12 mouse cellular contexts compared by ENCODE assay signal in the genomic region with DNA sequence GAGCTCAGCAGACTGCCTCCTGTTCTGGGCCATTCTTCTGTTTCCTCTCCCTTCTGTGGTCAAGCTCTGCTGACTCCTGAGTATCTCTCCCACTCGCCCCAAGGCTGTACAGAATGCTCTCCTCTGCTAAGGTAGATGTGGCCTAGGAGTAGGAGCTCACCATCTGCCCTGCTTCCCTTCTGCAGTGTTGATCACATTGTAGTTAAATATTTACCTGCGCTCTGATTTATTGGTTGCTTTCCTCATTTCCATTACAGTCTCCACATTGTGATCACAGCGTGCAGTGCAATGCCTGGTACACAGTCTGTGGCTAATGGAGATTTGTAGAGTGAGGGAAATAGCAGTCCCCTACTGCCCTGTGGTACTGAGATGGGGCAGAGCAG.
DNase-seq lines count a peak whose midpoint lies in the region; ATAC-seq and TF ChIP-seq lines count a peak whose summit lies in the region.
"Had no signal": no experiment of that assay in that cellular context is flagged by ENCODE, and none has a peak within 500 bp of the region (broad histone marks: within the 10 kb centered on the region; RNA-seq: fewer than 3 reads in every experiment).

No protein-coding gene starts in this region.

- CTCF ChIA-PET in Patski (lab: Charles Lee), result interaction anchor here (0.8 to 1.3 kb wide), 3 partner anchors 13 to 137 kb away, joined by 3 to 4 read pairs (median 4); no protein-coding TSS in a partner anchor

- no peak overlapping the region for H3K4me2 ChIP-seq in embryonic facial prominence, embryonic 11.5 days (ENCODE audit: low read depth, low read length)
- H3K4me2 ChIP-seq in intestine, embryonic 16.5 days (ENCODE audit: low read depth, low read length), result peak overlapping the region; percentile 43

- WGBS in embryonic facial prominence, embryonic 11.5 days, result 67% methylated on average over 3 of the region's 3 CpGs
- WGBS in intestine, embryonic 16.5 days, result 42% methylated on average over 3 of the region's 3 CpGs
- WGBS in large intestine, adult 2 months, result 22% methylated on average over 3 of the region's 3 CpGs

- no peak overlapping the region for H3K4me3 ChIP-seq in embryonic facial prominence, embryonic 11.5 days (ENCODE audit: low read depth, low read length)
- peak overlapping the region; percentile 35 for H3K4me3 ChIP-seq in intestine, embryonic 16.5 days (ENCODE audit: low read length)

- H3K36me3 ChIP-seq in embryonic facial prominence, embryonic 11.5 days (replicated peaks; ENCODE audit: control insufficient read depth, insufficient read depth, low read depth, low read length), result no peaks in the 10 kb centered on the region
- no peaks in the 10 kb centered on the region for H3K36me3 ChIP-seq in intestine, embryonic 16.5 days (ENCODE audit: control insufficient read depth, insufficient read depth, low read length)
- H3K36me3 ChIP-seq: G1E had no signal

- no peaks in the 10 kb centered on the region for H3K27me3 ChIP-seq in Patski
- H3K27me3 ChIP-seq in embryonic facial prominence, embryonic 11.5 days (ENCODE audit: control insufficient read depth, insufficient read depth, low read length), result no peaks in the 10 kb centered on the region
- H3K27me3 ChIP-seq in intestine, embryonic 16.5 days (replicated peaks; ENCODE audit: control insufficient read depth, insufficient read depth, low read length), result no peaks in the 10 kb centered on the region

- TF ChIP-seq CTCF in Patski (IDR thresholded peaks at IDR 0.05), result no peak

- peak; percentile 87 for ATAC-seq in Patski
- 0 out of 2 replicates have a peak, but pooled peaks have one; percentile 23 for ATAC-seq in embryonic facial prominence, embryonic 11.5 days (replicated peaks; ENCODE audit: insufficient number of reproducible peaks, low FRiP score, low TSS enrichment, low read depth)
- peak; percentile 84 for ATAC-seq in intestine, embryonic 16.5 days

- no peak overlapping the region; the same call in 1 of the 2 replicates for H3K9ac ChIP-seq in embryonic facial prominence, embryonic 11.5 days (replicated peaks; ENCODE audit: low read length)
- H3K9ac ChIP-seq in intestine, embryonic 16.5 days (ENCODE audit: low read depth, low read length), result peak overlapping the region; percentile 60

- in situ Hi-C loops in Patski (cut with MboI; ENCODE audit: low pct_unique_long_range_greater_than_20kb), result loop anchor here (10.0 kb wide), 1 partner anchor 474 kb away; no protein-coding TSS in a partner anchor

- H3K9me3 ChIP-seq in embryonic facial prominence, embryonic 11.5 days (replicated peaks; ENCODE audit: control insufficient read depth, low read length), result no peaks in the 10 kb centered on the region
- no peaks in the 10 kb centered on the region for H3K9me3 ChIP-seq in intestine, embryonic 16.5 days (ENCODE audit: control insufficient read depth, low read length)

- DNase-seq in Patski (ENCODE audit: low read depth, low spot score), result peak; percentile 92
- no peak for DNase-seq in embryonic facial prominence, embryonic 11.5 days (ENCODE audit: low spot score)
- peak; percentile 57 for DNase-seq in large intestine, adult 2 months (ENCODE audit: low read depth, low spot score)
- DNase-seq in frontal cortex, postnatal 25 days (ENCODE audit: low spot score in 2 of 2), result no peak
- no peak for DNase-seq in gastrocnemius, adult 8-10 months (ENCODE audit: low spot score in 2 of 2)
- no peak for DNase-seq in cerebellum, adult 9-10 months
- DNase-seq: adrenal gland, adult 8-10 months; cerebellum, adult 11 months; gastrocnemius, postnatal 10 days; heart, postnatal 14 days had no signal

- POLR2A ChIA-PET in Patski (lab: Charles Lee), result interaction anchor here (0.6 kb wide), 1 partner anchor 48 kb away, joined by 3 read pairs; no protein-coding TSS in a partner anchor

- H3K4me1 ChIP-seq in embryonic facial prominence, embryonic 11.5 days (ENCODE audit: control insufficient read depth, insufficient read depth, low read length), result no peaks in the 10 kb centered on the region; the same call in 1 of the 2 replicates
- peaks cover 28% of the 10 kb centered on the region for H3K4me1 ChIP-seq in intestine, embryonic 16.5 days (ENCODE audit: control insufficient read depth, insufficient read depth, low read length)

- H3K27ac ChIP-seq in embryonic facial prominence, embryonic 11.5 days (replicated peaks; ENCODE audit: low read depth, low read length), result no peak overlapping the region
- peak overlapping the region; percentile 76 for H3K27ac ChIP-seq in intestine, embryonic 16.5 days (ENCODE audit: low read length)

Comparison
In these comparisons a context has a peak if more than half of its experiments do, and no peak if none do; other contexts are left out.
1. ATAC-seq: peak in every context shown above with its lines; median percentile 87 in Patski; 84 in intestine, embryonic 16.5 days; 23 in embryonic facial prominence, embryonic 11.5 days.
2. DNase-seq: peak in Patski (single experiment) and large intestine, adult 2 months (single experiment); none in embryonic facial prominence, embryonic 11.5 days (single experiment), frontal cortex, postnatal 25 days (0 of 2), gastrocnemius, adult 8-10 months (0 of 2) and cerebellum, adult 9-10 months (single experiment).